Mouse (Mus musculus): ENCODE measurements around the gene Dnm2.
"Not testable (repeated sequence)": the region's sequence is repeated elsewhere in the genome, so short reads cannot be mapped to it uniquely, and the experiment has no call there.

The Dnm2 gene

GRCm38 (mm10) chr9:21498284-21498902 lies 73.7 kb downstream of the Dnm2 start:
- no peak for DNase-seq (ENCODE audit: extremely low read depth, insufficient read length, low spot score)

- DNase-seq (ENCODE audit: extremely low read depth, insufficient read length, low spot score) = no peak
Measured at GRCm38 (mm10) chr9:21503352-21503751, 78.6 kb downstream of the Dnm2 start.

GRCm38 (mm10) chr9:21505767-21506166 lies 81.1 kb downstream of the Dnm2 start:
- DNase-seq (ENCODE audit: extremely low read depth, insufficient read length, low spot score) = no peak

GRCm38 (mm10) chr9:21507753-21508430 lies 83.2 kb downstream of the Dnm2 start:
- DNase-seq (ENCODE audit: extremely low read depth, insufficient read length, low spot score) = no peak

- no peak for DNase-seq (ENCODE audit: extremely low read depth, insufficient read length, low spot score)
Measured at GRCm38 (mm10) chr9:21508871-21509404, 84.2 kb downstream of the Dnm2 start.

- peak; percentile 97 for DNase-seq (ENCODE audit: extremely low read depth, insufficient read length, low spot score)
Measured at GRCm38 (mm10) chr9:21509772-21510688, 85.3 kb downstream of the Dnm2 start, which contains the start of gene Tmed1. TSS of gene Tmed1 (minus strand) at chr9:21510252.

GRCm38 (mm10) chr9:21510689-21511015 lies 85.9 kb downstream of the Dnm2 start:
- DNase-seq (ENCODE audit: extremely low read depth, insufficient read length, low spot score) = no peak

GRCm38 (mm10) chr9:21511052-21511451 lies 86.3 kb downstream of the Dnm2 start:
- no peak for DNase-seq (ENCODE audit: extremely low read depth, insufficient read length, low spot score)

- DNase-seq (ENCODE audit: extremely low read depth, insufficient read length, low spot score) = no peak
Measured at GRCm38 (mm10) chr9:21513466-21513865, 88.8 kb downstream of the Dnm2 start.

GRCm38 (mm10) chr9:21517947-21518495 lies 93.3 kb downstream of the Dnm2 start:
- no peak for DNase-seq (ENCODE audit: extremely low read depth, insufficient read length, low spot score)

- not testable (repeated sequence) for DNase-seq (ENCODE audit: extremely low read depth, insufficient read length, low spot score)
Measured at GRCm38 (mm10) chr9:21518690-21519089, 94.0 kb downstream of the Dnm2 start.

- no peak for DNase-seq (ENCODE audit: extremely low read depth, insufficient read length, low spot score)
Measured at GRCm38 (mm10) chr9:21525142-21525936, 100.6 kb downstream of the Dnm2 start.

- peak; percentile 80 for DNase-seq (ENCODE audit: extremely low read depth, insufficient read length, low spot score)
Measured at GRCm38 (mm10) chr9:21525937-21526633, 101.4 kb downstream of the Dnm2 start, which contains the start of gene AB124611. TSS of gene AB124611 (plus strand) at chr9:21526176.

GRCm38 (mm10) chr9:21526634-21526944 lies 101.9 kb downstream of the Dnm2 start:
- no peak for DNase-seq (ENCODE audit: extremely low read depth, insufficient read length, low spot score)

GRCm38 (mm10) chr9:21527100-21527801 lies 102.5 kb downstream of the Dnm2 start:
- DNase-seq (ENCODE audit: extremely low read depth, insufficient read length, low spot score) = no peak

GRCm38 (mm10) chr9:21527917-21528324 lies 103.2 kb downstream of the Dnm2 start:
- no peak for DNase-seq (ENCODE audit: extremely low read depth, insufficient read length, low spot score)

- DNase-seq (ENCODE audit: extremely low read depth, insufficient read length, low spot score) = no peak
Measured at GRCm38 (mm10) chr9:21536501-21536900, 111.8 kb downstream of the Dnm2 start.

GRCm38 (mm10) chr9:21537009-21537408 lies 112.3 kb downstream of the Dnm2 start:
- no peak for DNase-seq (ENCODE audit: extremely low read depth, insufficient read length, low spot score)

Measured in 3134 (cell line).